Mouse (Mus musculus) embryo, embryonic 11 days (tissue): ENCODE measurements around the gene Rrnad1.

Experiments
- DNase-seq: peaks from one replicate; pipeline ENCODE4 v3.0.0-alpha.2; 2015

Gene Rrnad1

DNA sequence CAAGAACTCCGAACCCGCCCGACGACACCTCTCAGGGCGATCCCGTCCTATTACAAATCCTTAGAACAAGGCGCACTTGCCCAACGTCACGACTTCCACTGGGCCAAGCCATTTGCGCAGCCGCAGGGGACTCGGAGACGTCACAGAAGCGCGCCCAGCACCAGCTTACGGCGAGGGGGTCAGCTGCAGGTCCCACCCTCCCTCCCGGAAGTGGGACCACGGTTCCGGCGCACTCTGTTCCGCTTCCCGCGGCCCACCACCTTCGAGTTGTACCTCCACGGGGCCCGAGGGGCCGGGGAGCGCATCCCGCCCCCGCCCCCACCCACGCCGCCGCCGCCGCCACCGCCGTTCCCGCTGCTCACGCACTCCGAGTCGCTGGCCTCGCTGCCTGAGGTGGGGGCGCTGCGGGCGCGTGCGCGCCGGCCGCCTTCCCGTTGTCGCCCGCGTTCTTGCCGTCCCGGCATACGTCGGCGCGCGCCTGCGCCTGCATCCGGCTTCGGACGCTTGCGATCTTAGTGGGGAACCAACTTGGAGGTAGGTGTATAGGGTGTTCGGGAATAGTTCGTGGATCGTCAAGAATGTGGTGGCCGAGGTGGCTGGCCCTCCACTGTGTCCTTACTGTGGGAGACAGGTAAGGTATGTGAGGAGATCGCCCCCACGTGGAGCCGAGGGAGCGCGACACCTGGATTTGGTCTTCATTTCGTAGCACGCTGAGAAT lies at the start of gene Rrnad1, which contains the start of gene Isg20l2:
Rrnad1 (minus strand) TSS at position 640 of the 718 bp plus-strand sequence.
Isg20l2 (plus strand) TSS at position 237 of the 718 bp plus-strand sequence.
- peak; percentile 98 for DNase-seq

- DNase-seq, result no peak
These were observed 49.6 kb upstream of the Rrnad1 start for GRCm38 (mm10) chr3:87980085-87980484.

- DNase-seq, result no peak
These were observed 49.0 kb upstream of the Rrnad1 start for GRCm38 (mm10) chr3:87979493-87979892.

- peak; percentile 91 for DNase-seq
These were observed 44.0 kb upstream of the Rrnad1 start for GRCm38 (mm10) chr3:87974381-87974987.

DNA sequence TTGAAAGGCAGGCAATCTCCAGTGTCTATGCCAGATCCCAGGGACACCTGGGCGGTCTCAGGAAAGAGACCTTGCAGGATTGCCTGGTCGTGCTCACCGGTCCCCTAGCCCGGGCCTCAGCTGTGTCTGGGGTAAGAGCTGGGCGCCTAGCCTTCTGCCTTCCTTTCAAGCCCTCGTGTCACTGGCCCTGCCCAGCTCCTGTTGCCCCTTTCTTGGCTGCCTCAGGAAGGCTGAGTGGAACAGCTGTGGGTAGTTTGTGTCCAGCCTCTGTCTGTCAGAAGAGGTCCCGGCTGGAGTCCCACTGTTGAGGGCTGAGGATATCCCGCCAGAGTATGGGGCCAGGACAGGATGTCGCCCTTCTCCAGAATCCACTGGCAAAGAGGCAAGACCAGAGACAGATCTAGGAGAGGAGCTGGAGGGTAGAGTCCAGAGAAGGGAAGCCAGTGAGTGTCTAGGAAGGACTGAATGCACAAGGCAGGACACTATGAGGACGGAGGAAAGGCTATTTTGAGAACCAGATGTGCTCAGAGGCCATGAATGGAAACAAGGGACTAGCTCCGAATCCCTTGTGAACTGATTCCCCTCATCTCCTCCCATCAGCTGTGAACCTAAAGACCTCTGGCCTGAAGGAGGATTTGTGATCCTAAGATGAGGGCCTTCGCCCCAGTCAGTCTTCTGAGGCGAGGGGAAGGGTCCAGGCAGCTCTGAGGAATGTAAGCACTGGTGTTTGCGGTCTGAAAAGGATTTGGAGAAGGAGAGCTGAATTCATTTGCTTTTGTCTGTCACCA lies 43.3 kb upstream of the Rrnad1 start:
- no peak for DNase-seq

- peak; percentile 47 for DNase-seq
These were observed 42.3 kb upstream of the Rrnad1 start for GRCm38 (mm10) chr3:87972776-87973175.

GRCm38 (mm10) chr3:87972203-87972664 lies 41.7 kb upstream of the Rrnad1 start:
- peak; percentile 66 for DNase-seq

- DNase-seq, result peak; percentile 60
These were observed 41.1 kb upstream of the Rrnad1 start for GRCm38 (mm10) chr3:87971489-87972202.

GRCm38 (mm10) chr3:87970939-87971488 lies 40.5 kb upstream of the Rrnad1 start, which contains the start of gene Nes:
Gene Nes, plus strand, starts transcription at chr3:87971078.
- DNase-seq, result peak; percentile 95

GRCm38 (mm10) chr3:87970184-87970938 lies 39.8 kb upstream of the Rrnad1 start:
- DNase-seq, result peak; percentile 87

- DNase-seq, result peak; percentile 98
These were observed 30.2 kb upstream of the Rrnad1 start for GRCm38 (mm10) chr3:87960586-87961191.

DNA sequence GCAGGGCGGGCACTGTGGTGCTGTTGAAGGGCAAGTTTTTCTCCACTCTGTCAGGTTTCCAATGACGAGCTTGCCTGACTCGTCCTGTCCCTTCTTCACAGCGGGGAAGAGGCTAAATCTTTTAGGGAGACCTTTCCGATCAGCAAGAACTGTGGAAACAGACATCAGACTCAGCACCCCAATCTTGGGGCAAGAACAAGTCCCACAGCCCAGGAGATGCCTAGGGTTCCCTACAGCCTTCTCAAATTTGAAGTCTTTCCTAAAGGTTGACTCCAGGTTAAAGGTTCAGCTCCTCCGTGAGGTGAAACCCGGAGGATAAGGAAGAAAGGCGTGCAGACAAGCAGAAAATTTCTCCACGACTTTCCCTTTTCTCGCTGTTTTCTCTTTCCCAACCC lies 29.7 kb upstream of the Rrnad1 start:
- DNase-seq, result no peak

DNA sequence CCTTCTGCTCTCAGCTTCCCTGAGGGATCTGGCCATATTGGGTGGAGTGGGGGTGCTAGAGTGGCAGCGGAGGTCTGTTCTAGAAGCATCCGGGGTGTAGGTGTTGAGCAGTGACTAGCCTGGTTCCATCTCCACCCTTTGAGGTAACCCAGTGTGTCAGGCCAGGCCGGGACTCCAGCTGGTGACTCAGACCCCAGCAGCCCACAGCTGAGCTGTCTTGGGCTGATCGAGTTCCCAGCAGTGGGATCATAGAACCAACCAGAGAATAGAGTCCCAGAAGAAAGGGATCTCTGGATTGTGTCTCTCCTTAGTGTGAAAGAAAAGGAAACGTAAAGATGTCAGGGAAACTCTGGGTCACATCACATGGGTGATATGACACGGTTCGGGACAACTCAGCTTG lies 28.9 kb upstream of the Rrnad1 start:
- DNase-seq, result no peak

DNA sequence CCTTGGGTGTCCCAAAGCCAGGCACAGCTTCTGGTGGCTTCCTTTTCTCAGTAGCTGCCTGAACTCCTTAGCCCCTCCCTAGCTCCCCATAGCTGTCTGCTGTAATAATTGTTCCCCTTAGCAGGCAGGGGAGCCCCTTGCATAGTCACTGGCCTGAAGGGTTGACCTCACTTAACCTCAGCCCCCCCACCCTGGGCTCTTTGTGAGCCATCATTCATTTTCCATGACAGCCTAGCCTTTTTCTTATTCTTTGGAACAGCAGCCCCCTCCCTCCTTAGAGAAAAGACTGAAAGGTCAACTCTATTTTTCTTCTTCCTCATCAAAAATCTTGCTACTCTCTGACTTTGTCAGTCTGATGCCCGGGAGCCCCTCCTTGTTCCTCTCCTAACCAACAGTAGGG lies 28.4 kb upstream of the Rrnad1 start:
- peak; percentile 66 for DNase-seq

GRCm38 (mm10) chr3:87958476-87958875 lies 28.0 kb upstream of the Rrnad1 start:
- no peak for DNase-seq

- DNase-seq, result peak; percentile 55
These were observed 27.5 kb upstream of the Rrnad1 start for GRCm38 (mm10) chr3:87958056-87958455.

DNA sequence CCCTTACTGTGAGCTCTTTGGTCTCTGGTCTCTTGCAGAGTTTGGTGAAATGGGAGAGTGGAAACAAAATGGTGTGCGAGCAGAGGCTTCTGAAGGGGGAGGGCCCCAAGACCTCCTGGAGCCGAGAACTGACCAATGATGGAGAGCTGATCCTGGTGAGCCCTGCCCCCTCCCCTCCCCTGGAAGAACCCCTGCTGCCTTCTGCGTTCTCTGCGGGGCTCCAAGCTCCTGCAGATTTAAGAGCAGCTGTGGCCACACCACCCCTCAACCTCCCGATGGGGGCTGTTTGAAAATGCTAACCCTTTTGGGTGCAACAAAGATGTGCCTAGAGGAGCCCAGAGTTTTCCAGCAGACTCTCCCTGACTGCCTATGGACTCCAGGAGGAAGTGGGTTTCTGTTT lies 21.9 kb upstream of the Rrnad1 start:
- DNase-seq, result peak; percentile 69

GRCm38 (mm10) chr3:87951946-87952345 lies 21.4 kb upstream of the Rrnad1 start:
- peak; percentile 25 for DNase-seq

DNA sequence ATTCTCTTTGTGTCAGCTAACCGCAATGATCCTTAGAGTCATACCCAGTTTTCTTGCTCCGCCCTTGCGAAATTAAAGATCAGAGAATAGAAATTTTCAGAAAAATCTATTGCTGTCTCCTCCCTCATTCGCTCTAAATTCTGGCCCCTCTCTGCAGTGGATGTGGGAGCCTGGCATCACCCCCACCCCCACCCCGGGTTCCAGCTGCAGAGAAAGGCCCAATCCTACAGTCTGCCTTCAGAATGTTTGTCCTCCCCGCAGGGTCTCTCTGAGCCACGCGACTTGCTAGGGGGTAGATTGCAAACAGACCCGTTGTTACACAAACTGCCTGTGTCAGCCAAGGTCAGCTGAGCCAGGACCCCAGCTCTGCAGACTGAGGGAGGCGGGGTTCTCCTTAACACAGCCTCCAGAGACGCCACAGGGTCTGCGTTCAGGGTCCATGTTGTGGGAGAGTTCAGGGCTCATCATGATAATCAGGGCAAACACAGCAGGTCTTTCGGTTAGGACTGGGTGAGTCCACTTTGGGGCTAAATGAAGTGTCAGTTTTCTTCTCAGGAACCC lies 19.5 kb upstream of the Rrnad1 start:
- peak; percentile 75 for DNase-seq

- peak; percentile 76 for DNase-seq
These were observed 18.9 kb upstream of the Rrnad1 start for GRCm38 (mm10) chr3:87949266-87949954.
